Mouse (Mus musculus) thymus, adult 2 months (tissue): ENCODE data around the gene Gar1. TPM values are rescaled to one million over a fixed set of nuclear protein-coding genes. Genes with fewer than 3 reads are reported as not detected.

Experiments used
- DNase-seq: peaks from one replicate; pipeline ENCODE4 v3.0.0; 2021
- H3K27ac ChIP-seq: fragments of 200-500 bp; 2 replicates; pipeline ENCODE4 v1.5.1; 2012; ENCODE audit warnings: low read length, control low read depth; ENCODE audit not compliant: control insufficient read depth, insufficient read depth
- H3K27me3 ChIP-seq: fragments of 200-500 bp; 2 replicates; pipeline ENCODE4 v1.6.1; 2012; ENCODE audit warnings: mild to moderate bottlenecking, low read length, moderate library complexity, mixed read lengths; ENCODE audit not compliant: control insufficient read depth, insufficient read depth
- H3K36me3 ChIP-seq: fragments of 200-500 bp; 2 replicates; pipeline ENCODE4 v1.6.1; 2012; ENCODE audit warnings: mild to moderate bottlenecking, low read length, moderate library complexity; ENCODE audit not compliant: control insufficient read depth, insufficient read depth
- H3K4me1 ChIP-seq: fragments of 200-500 bp; replicated peaks from 2 replicates; pipeline ENCODE4 v1.6.1; 2012; ENCODE audit warnings: low read length; ENCODE audit not compliant: control insufficient read depth, insufficient read depth
- H3K4me3 ChIP-seq: fragments of 200-500 bp; 2 replicates; pipeline ENCODE4 v1.5.1; 2012; ENCODE audit warnings: mild to moderate bottlenecking, low read length, control low read depth, moderate library complexity; ENCODE audit not compliant: control insufficient read depth, insufficient read depth
- CTCF ChIP-seq: fragments of 200-500 bp; IDR thresholded peaks from 2 replicates; pipeline ENCODE4 v1.5.1; 2012; ENCODE audit warnings: mild to moderate bottlenecking, control low read depth, low read length, moderate library complexity, borderline replicate concordance; ENCODE audit not compliant: control insufficient read depth, poor library complexity, insufficient read depth; ENCODE audit errors: extremely low read depth
- POLR2A ChIP-seq: fragments of 200-500 bp; IDR thresholded peaks from 2 replicates; pipeline ENCODE4 v1.6.1; 2012; ENCODE audit warnings: mild to moderate bottlenecking, low read length, control low read depth, moderate library complexity; ENCODE audit not compliant: control insufficient read depth, poor library complexity, insufficient read depth; ENCODE audit errors: extremely low read depth
- WGBS: fragments of 180-500 bp; shearing (Covaris S2); methylation state at CpG from one replicate; pipeline ENCODE4 v1.1.7; 2018; 5-methylcytosine and 5-hydroxymethylcytosine counted together
- polyA plus RNA-seq: library from polyadenylated mRNA; depleted of rRNA; stranded (reverse); fragments of >200 nt; gene quantifications from 2 replicates; pipeline ENCODE4 v1.2.3, GENCODE M21; 2012

Gar1 gene
- polyA plus RNA-seq, 1 experiment, result 36.4 TPM

- no peaks in the 10 kb centered on the region for H3K27me3 ChIP-seq
- H3K4me3 ChIP-seq, result no peak overlapping the region
- DNase-seq, result no peak
- WGBS, result 88% methylated on average over 7 of the region's 7 CpGs
- TF ChIP-seq POLR2A (no peak), CTCF (no peak)
- H3K36me3 ChIP-seq, result no peaks in the 10 kb centered on the region
- H3K4me1 ChIP-seq, result no peaks in the 10 kb centered on the region
- no peak overlapping the region for H3K27ac ChIP-seq
Measured at GRCm38 (mm10) chr3:129846846-129847245, 15.7 kb upstream of the Gar1 start.

GRCm38 (mm10) chr3:129845868-129846267, 14.7 kb upstream of the Gar1 start:
- WGBS, result 64% methylated on average over 2 of the region's 2 CpGs

GRCm38 (mm10) chr3:129838017-129838416, 6.8 kb upstream of the Gar1 start:
- no peak overlapping the region for H3K4me3 ChIP-seq
- H3K27me3 ChIP-seq, result no peaks in the 10 kb centered on the region
- no peaks in the 10 kb centered on the region for H3K4me1 ChIP-seq
- no peak for TF ChIP-seq POLR2A
- TF ChIP-seq CTCF, result no peak
- WGBS, result 67% methylated on average over 7 of the region's 7 CpGs
- no peak for DNase-seq
- H3K36me3 ChIP-seq, result no peaks in the 10 kb centered on the region
- no peak overlapping the region for H3K27ac ChIP-seq

More at GRCm38 (mm10) chr3:129845868-129846267, 14.7 kb upstream of the Gar1 start:
- Histone ChIP-seq H3K27ac (no peak overlapping the region), H3K36me3 (no peaks in the 10 kb centered on the region), H3K27me3 (no peaks in the 10 kb centered on the region), H3K4me1 (no peaks in the 10 kb centered on the region), H3K4me3 (no peak overlapping the region)
- no peak for TF ChIP-seq POLR2A
- no peak for TF ChIP-seq CTCF
- DNase-seq, result no peak

GRCm38 (mm10) chr3:129836965-129837364, 5.8 kb upstream of the Gar1 start:
- no peak for DNase-seq
- Histone ChIP-seq H3K4me3 (no peak overlapping the region), H3K4me1 (no peaks in the 10 kb centered on the region), H3K27me3 (no peaks in the 10 kb centered on the region), H3K27ac (no peak overlapping the region), H3K36me3 (no peaks in the 10 kb centered on the region)
- 83% methylated on average over 6 of the region's 6 CpGs for WGBS
- no peak for TF ChIP-seq CTCF
- TF ChIP-seq POLR2A, result no peak

- Histone ChIP-seq H3K4me3 (no peak overlapping the region), H3K27me3 (no peaks in the 10 kb centered on the region), H3K27ac (no peak overlapping the region), H3K36me3 (no peaks in the 10 kb centered on the region), H3K4me1 (0 out of 2 replicates have a peak, but pooled peaks cover 2% of the 10 kb centered on the region)
- DNase-seq, result no peak
- TF ChIP-seq POLR2A (no peak), CTCF (no peak)
- 39% methylated on average over 11 of the region's 11 CpGs for WGBS
Measured at GRCm38 (mm10) chr3:129836051-129836697, 5.0 kb upstream of the Gar1 start.

GRCm38 (mm10) chr3:129835388-129835934, 4.3 kb upstream of the Gar1 start, which contains the start of gene Cfi:
Cfi (plus strand) TSS chr3:129835884.
- Histone ChIP-seq H3K27me3 (no peaks in the 10 kb centered on the region), H3K36me3 (no peaks in the 10 kb centered on the region), H3K4me1 (0 out of 2 replicates have a peak, but pooled peaks cover 2% of the 10 kb centered on the region), H3K27ac (no peak within 1 kb of the TSS), H3K4me3 (no peak within 1 kb of the TSS)
- 69% methylated on average over 6 of the region's 6 CpGs for WGBS
- no peak for DNase-seq
- no peak for TF ChIP-seq POLR2A
- TF ChIP-seq CTCF, result no peak

GRCm38 (mm10) chr3:129830626-129831025, 570 bp downstream of the Gar1 start:
- Histone ChIP-seq H3K36me3 (no peaks in the 10 kb centered on the region; the same call in 1 of the 2 replicates), H3K4me3 (peak overlapping the region; percentile 85), H3K4me1 (0 out of 2 replicates have a peak, but pooled peaks cover 2% of the 10 kb centered on the region), H3K27ac (no peak overlapping the region), H3K27me3 (no peaks in the 10 kb centered on the region)
- peak; percentile 63 for DNase-seq
- TF ChIP-seq CTCF (no peak), POLR2A (no peak)
- WGBS, result under 1% methylated on average over 43 of the region's 45 CpGs
